In genomic region chr5:31595868-31596267, GRCm38 (mm10) we compare ENCODE assay signal across 12 mouse cellular contexts. TPM values are rescaled to one million over a fixed set of nuclear protein-coding genes. Genes with fewer than 3 reads are reported as not detected.
DNase-seq lines count a peak whose midpoint lies in the region; ATAC-seq and TF ChIP-seq lines count a peak whose summit lies in the region.
"Had no signal": no experiment of that assay in that cellular context is flagged by ENCODE, and none has a peak within 500 bp of the region (broad histone marks: within the 10 kb centered on the region; RNA-seq: fewer than 3 reads in every experiment).

No protein-coding gene starts in this region.

- in situ Hi-C loops in ES-E14 (cut with MboI; ENCODE audit: low sequenced_read_pairs in 2 of 2, unreplicated experiment in 2 of 2), result loop anchor here (10.0 to 25.0 kb wide), 2 partner anchors 591 to 599 kb away; no protein-coding TSS in a partner anchor

- TF ChIP-seq POLR2A in kidney, adult 2 months (IDR thresholded peaks at IDR 0.05; ENCODE audit: low read depth, low read length), result no peak

- no peaks in the 10 kb centered on the region for H3K9me3 ChIP-seq in heart, embryonic 10.5 days
- H3K9me3 ChIP-seq in kidney, postnatal 0 days (replicated peaks; ENCODE audit: low read length), result no peaks in the 10 kb centered on the region
- H3K9me3 ChIP-seq in ES-E14 (ENCODE audit: control insufficient read depth, insufficient read depth, low read depth, low read length), result no peaks in the 10 kb centered on the region
- H3K9me3 ChIP-seq in liver, embryonic 15.5 days (replicated peaks), result no peaks in the 10 kb centered on the region
- H3K9me3 ChIP-seq: midbrain, embryonic 12.5 days had no signal

- H3K4me2 ChIP-seq in kidney, postnatal 0 days (ENCODE audit: low read length), result no peak overlapping the region
- H3K4me2 ChIP-seq in liver, embryonic 15.5 days, result peak overlapping the region; percentile 73; the same call in 1 of the 2 replicates

- DNase-seq in heart, embryonic 10.5 days (ENCODE audit: low spot score), result no peak
- DNase-seq in heart, adult 9 months (ENCODE audit: low spot score in 2 of 2), result no peak
- no peak for DNase-seq in kidney, postnatal 0 days (ENCODE audit: low spot score)
- no peak for DNase-seq in kidney, adult 2 months
- DNase-seq in ES-E14 (ENCODE audit: low read depth, low spot score), result no peak
- no peak for DNase-seq in left cerebral cortex, postnatal 14 days (ENCODE audit: low spot score in 2 of 2)
- DNase-seq in cerebellum, adult 18-20 months, result no peak
- DNase-seq: kidney, adult 9 months; layer of hippocampus, adult 9-11 months; left cerebral cortex, postnatal 4 days had no signal

- H3K4me3 ChIP-seq in heart, embryonic 10.5 days, result no peak overlapping the region; the same call in 1 of the 2 replicates
- no peak overlapping the region for H3K4me3 ChIP-seq in kidney, postnatal 0 days (replicated peaks; ENCODE audit: low read depth, low read length)
- no peak overlapping the region for H3K4me3 ChIP-seq in kidney, adult 2 months (ENCODE audit: insufficient read depth, low read depth, low read length)
- H3K4me3 ChIP-seq in ES-E14 (ENCODE audit: insufficient read depth in 1 of 2, low read depth in 1 of 2, low read length in 2 of 2, poor library complexity in 1 of 2, severe bottlenecking in 1 of 2), result peak overlapping the region; percentile 40 to 77; a peak in 2 of 4 replicates
- no peak overlapping the region for H3K4me3 ChIP-seq in liver, embryonic 15.5 days (replicated peaks)

- no peak overlapping the region for H3K9ac ChIP-seq in kidney, postnatal 0 days (ENCODE audit: low read depth, low read length)
- H3K9ac ChIP-seq in ES-E14 (ENCODE audit: insufficient read depth, low read depth, low read length, poor library complexity, severe bottlenecking), result no peak overlapping the region
- H3K9ac ChIP-seq in liver, embryonic 15.5 days, result no peak overlapping the region

- 0 out of 2 replicates have a peak, but pooled peaks have one; percentile 11 for TF ChIP-seq CTCF in kidney, postnatal 0 days (IDR thresholded peaks at IDR 0.05; ENCODE audit: low read depth)
- no peak for TF ChIP-seq CTCF in kidney, adult 2 months (conservative IDR thresholded peaks at IDR 0.05; ENCODE audit: insufficient read depth, insufficient read length, low read depth, low read length)

- intact Hi-C loops in left cerebral cortex, postnatal 14 days (cut with DNase I), result loop anchor here (5.0 to 10.0 kb wide), 2 partner anchors 101 to 539 kb away; partner anchors contain the start of genes Babam2, Fosl2 and Rbks

- H3K27ac ChIP-seq in heart, embryonic 10.5 days, result 0 out of 2 replicates have a peak overlapping the region, but pooled peaks have one; percentile 29
- H3K27ac ChIP-seq in kidney, postnatal 0 days, result peak overlapping the region; percentile 8; the same call in 1 of the 2 replicates
- H3K27ac ChIP-seq in kidney, adult 2 months (ENCODE audit: insufficient read depth, low read depth, low read length), result no peak overlapping the region
- no peak overlapping the region for H3K27ac ChIP-seq in ES-E14 (ENCODE audit: insufficient read depth, low read depth, low read length, poor library complexity, severe bottlenecking)
- H3K27ac ChIP-seq in liver, embryonic 15.5 days (replicated peaks), result no peak overlapping the region
- H3K27ac ChIP-seq: midbrain, embryonic 12.5 days had no signal

- 55% methylated on average over 4 of the region's 4 CpGs for WGBS in heart, embryonic 10.5 days
- 68% methylated on average over 4 of the region's 4 CpGs for WGBS in kidney, postnatal 0 days
- WGBS in kidney, adult 2 months, result 83% methylated on average over 4 of the region's 4 CpGs
- 59% methylated on average over 4 of the region's 4 CpGs for WGBS in liver, embryonic 15.5 days (ENCODE audit: insufficient replicate concordance)

- peaks cover 17% of the 10 kb centered on the region; the same call in 1 of the 2 replicates for H3K4me1 ChIP-seq in heart, embryonic 10.5 days
- H3K4me1 ChIP-seq in kidney, postnatal 0 days (replicated peaks; ENCODE audit: insufficient read depth, low read length), result peaks cover 9% of the 10 kb centered on the region; the same call in 1 of the 2 replicates
- H3K4me1 ChIP-seq in kidney, adult 2 months (ENCODE audit: control insufficient read depth, insufficient read depth, low read length), result 0 out of 2 replicates have a peak, but pooled peaks cover 3% of the 10 kb centered on the region
- 0 out of 4 replicates have a peak, but pooled peaks cover 0 to 5% of the 10 kb centered on the region in 2 experiments for H3K4me1 ChIP-seq in ES-E14 (ENCODE audit: control insufficient read depth in 2 of 2, insufficient read depth in 2 of 2, low read length in 2 of 2, poor library complexity in 1 of 2)
- H3K4me1 ChIP-seq in liver, embryonic 15.5 days (replicated peaks), result peaks cover 18% of the 10 kb centered on the region

- H3K36me3 ChIP-seq in heart, embryonic 10.5 days, result no peaks in the 10 kb centered on the region
- no peaks in the 10 kb centered on the region for H3K36me3 ChIP-seq in kidney, postnatal 0 days (ENCODE audit: insufficient read depth, low read length)
- no peaks in the 10 kb centered on the region for H3K36me3 ChIP-seq in kidney, adult 2 months (ENCODE audit: control insufficient read depth, insufficient read depth, low read length)
- no peaks in the 10 kb centered on the region for H3K36me3 ChIP-seq in ES-E14 (ENCODE audit: control insufficient read depth, insufficient read depth, low read length, poor library complexity, severe bottlenecking)
- no peaks in the 10 kb centered on the region for H3K36me3 ChIP-seq in liver, embryonic 15.5 days (replicated peaks)
- H3K36me3 ChIP-seq: midbrain, embryonic 12.5 days had no signal

- ATAC-seq in kidney, postnatal 0 days (replicated peaks; ENCODE audit: low FRiP score, low read depth), result no peak
- no peak for ATAC-seq in liver, embryonic 15.5 days (ENCODE audit: insufficient read depth)

- 0 out of 2 replicates have a peak, but pooled peaks cover 4% of the 10 kb centered on the region for H3K27me3 ChIP-seq in heart, embryonic 10.5 days (ENCODE audit: insufficient read depth, poor library complexity, severe bottlenecking)
- no peaks in the 10 kb centered on the region for H3K27me3 ChIP-seq in kidney, postnatal 0 days (ENCODE audit: insufficient read depth, low read length)
- H3K27me3 ChIP-seq in kidney, adult 2 months (replicated peaks; ENCODE audit: control insufficient read depth, insufficient read depth, low read length), result no peaks in the 10 kb centered on the region
- H3K27me3 ChIP-seq in liver, embryonic 15.5 days, result no peaks in the 10 kb centered on the region

TF ChIP-seq in ES-E14, 5 proteins besides CTCF, POLR2A, EP300 and RAD21:
- TF ChIP-seq CHD2 (IDR thresholded peaks at IDR 0.05; ENCODE audit: low read depth, low read length), result no peak
- no peak for TF ChIP-seq MAFK (IDR thresholded peaks at IDR 0.05; ENCODE audit: insufficient read depth, low read depth, low read length)
- TF ChIP-seq ZNF384 (IDR thresholded peaks at IDR 0.05; ENCODE audit: low read depth, low read length), result no peak
- no peak for TF ChIP-seq ZC3H11A (IDR thresholded peaks at IDR 0.05; ENCODE audit: borderline replicate concordance, low read depth, low read length)

RNA-seq across cellular contexts. Expression of gene Mrpl33, which starts 0.9 kb away (rescaled TPM):
- polyA plus RNA-seq in heart, embryonic 10.5 days (2016; fragmentation: Nextera tagmentation; extraction: Ambion mirVana), result 294 and 320 TPM in 2 replicates
- 369 and 406 TPM in 2 replicates for polyA plus RNA-seq in kidney, postnatal 0 days (2015; fragmentation: Nextera tagmentation; extraction: Ambion mirVana)
- 24.1 and 34.3 TPM in 2 replicates for polyA plus RNA-seq in kidney, adult 2 months (2012; rRNA removed)
- 170 and 172 TPM in 2 replicates for total RNA-seq in ES-E14 (2012; rRNA removed)
- 131 and 158 TPM in 2 replicates for polyA plus RNA-seq in liver, embryonic 15.5 days (2015; fragmentation: Nextera tagmentation; extraction: Ambion mirVana)
- 100 to 1,000 TPM; 113 to 114 TPM for total RNA-seq in left cerebral cortex, postnatal 14 days (2021)

Comparison
In these comparisons a context has a peak if more than half of its experiments do, and no peak if none do; other contexts are left out.
1. H3K27ac ChIP-seq: peak in heart, embryonic 10.5 days (single experiment) and kidney, postnatal 0 days (single experiment); none in kidney, adult 2 months (single experiment), ES-E14 (single experiment) and liver, embryonic 15.5 days (single experiment).
2. H3K4me3 ChIP-seq: peak in ES-E14 (2 of 2); none in heart, embryonic 10.5 days (single experiment), kidney, postnatal 0 days (single experiment), kidney, adult 2 months (single experiment) and liver, embryonic 15.5 days (single experiment).